In genomic region chr6:125351368-125352045, GRCm38 (mm10) we compare ENCODE assay signal across 8 mouse cellular contexts. TPM values are rescaled to one million over a fixed set of nuclear protein-coding genes. Genes with fewer than 3 reads are reported as not detected.
A peak's percentile ranks its signal among the peaks of the same experiment; 100 is the strongest.
DNase-seq lines count a peak whose midpoint lies in the region; ATAC-seq lines count a peak whose summit lies in the region.

No protein-coding gene starts in this region.

- H3K4me3 ChIP-seq in heart, embryonic 10.5 days = no peak overlapping the region
- peak overlapping the region; percentile 68 for H3K4me3 ChIP-seq in intestine, embryonic 16.5 days (ENCODE audit: low read length)
- peak overlapping the region; percentile 51 for H3K4me3 ChIP-seq in lung, embryonic 15.5 days
- H3K4me3 ChIP-seq in midbrain, embryonic 13.5 days (replicated peaks) = no peak overlapping the region

- 49% methylated on average over 8 of the region's 8 CpGs for WGBS in heart, embryonic 10.5 days
- 49% methylated on average over 8 of the region's 8 CpGs for WGBS in intestine, embryonic 16.5 days
- 43% methylated on average over 8 of the region's 8 CpGs for WGBS in lung, embryonic 15.5 days
- WGBS in midbrain, embryonic 13.5 days = 77% methylated on average over 8 of the region's 8 CpGs

- DNase-seq in heart, adult 11 months = peak; percentile 97
- DNase-seq in heart, embryonic 10.5 days (ENCODE audit: low spot score) = no peak
- DNase-seq in adrenal gland, postnatal 4 days (ENCODE audit: low spot score in 2 of 2) = peak; percentile 52 to 62
- no peak for DNase-seq in cerebellum, postnatal 14 days
- DNase-seq in layer of hippocampus, adult 8-10 months (ENCODE audit: low spot score in 2 of 2) = no peak

- ATAC-seq in intestine, embryonic 16.5 days = no peak; the same call in 1 of the 2 replicates
- no peak for ATAC-seq in lung, embryonic 15.5 days (ENCODE audit: borderline replicate concordance, extremely low read depth, low FRiP score, low TSS enrichment)
- no peak for ATAC-seq in midbrain, embryonic 13.5 days

- H3K27ac ChIP-seq in heart, embryonic 10.5 days = no peak overlapping the region
- H3K27ac ChIP-seq in intestine, embryonic 16.5 days (ENCODE audit: low read length) = peak overlapping the region; percentile 40; the same call in 1 of the 2 replicates
- no peak overlapping the region for H3K27ac ChIP-seq in lung, embryonic 15.5 days
- H3K27ac ChIP-seq in midbrain, embryonic 13.5 days = no peak overlapping the region

- H3K4me2 ChIP-seq in intestine, embryonic 16.5 days (ENCODE audit: low read depth, low read length) = peak overlapping the region; percentile 94
- peak overlapping the region; percentile 77 for H3K4me2 ChIP-seq in lung, embryonic 15.5 days
- no peak overlapping the region for H3K4me2 ChIP-seq in midbrain, embryonic 13.5 days (replicated peaks)

- peaks cover 76% of the 10 kb centered on the region for H3K4me1 ChIP-seq in heart, embryonic 10.5 days
- H3K4me1 ChIP-seq in intestine, embryonic 16.5 days (ENCODE audit: control insufficient read depth, insufficient read depth, low read length) = peaks cover 68% of the 10 kb centered on the region
- H3K4me1 ChIP-seq in lung, embryonic 15.5 days = peaks cover 68% of the 10 kb centered on the region
- H3K4me1 ChIP-seq in midbrain, embryonic 13.5 days (replicated peaks) = peaks cover 37% of the 10 kb centered on the region

- H3K9ac ChIP-seq in intestine, embryonic 16.5 days (ENCODE audit: low read depth, low read length) = no peak overlapping the region
- H3K9ac ChIP-seq in lung, embryonic 15.5 days = peak overlapping the region; percentile 65
- H3K9ac ChIP-seq in midbrain, embryonic 13.5 days (replicated peaks) = no peak overlapping the region

- H3K27me3 ChIP-seq in heart, embryonic 10.5 days (ENCODE audit: insufficient read depth, poor library complexity, severe bottlenecking) = peaks cover 16% of the 10 kb centered on the region; the same call in 1 of the 2 replicates
- H3K27me3 ChIP-seq in intestine, embryonic 16.5 days (replicated peaks; ENCODE audit: control insufficient read depth, insufficient read depth, low read length) = no peaks in the 10 kb centered on the region
- no peaks in the 10 kb centered on the region for H3K27me3 ChIP-seq in lung, embryonic 15.5 days
- H3K27me3 ChIP-seq in midbrain, embryonic 13.5 days = peaks cover 11% of the 10 kb centered on the region

- H3K36me3 ChIP-seq in heart, embryonic 10.5 days = no peaks in the 10 kb centered on the region
- no peaks in the 10 kb centered on the region for H3K36me3 ChIP-seq in intestine, embryonic 16.5 days (ENCODE audit: control insufficient read depth, insufficient read depth, low read length)
- no peaks in the 10 kb centered on the region for H3K36me3 ChIP-seq in lung, embryonic 15.5 days
- H3K36me3 ChIP-seq in midbrain, embryonic 13.5 days = no peaks in the 10 kb centered on the region

- no peaks in the 10 kb centered on the region for H3K9me3 ChIP-seq in heart, embryonic 10.5 days
- H3K9me3 ChIP-seq in intestine, embryonic 16.5 days (ENCODE audit: control insufficient read depth, low read length) = no peaks in the 10 kb centered on the region
- no peaks in the 10 kb centered on the region for H3K9me3 ChIP-seq in lung, embryonic 15.5 days
- no peaks in the 10 kb centered on the region for H3K9me3 ChIP-seq in midbrain, embryonic 13.5 days

RNA-seq across cellular contexts. Expression of gene Tnfrsf1a, which starts 2.3 kb away (rescaled TPM):
- 33.6 and 35.3 TPM in 2 replicates for polyA plus RNA-seq in heart, embryonic 10.5 days (2016; fragmentation: Nextera tagmentation; extraction: Ambion mirVana)
- total RNA-seq in adrenal gland, postnatal 4 days (2021) = 100 to 1,000 TPM; 219 to 241 TPM
- 90.0 and 95.3 TPM in 2 replicates for polyA plus RNA-seq in intestine, embryonic 16.5 days (2015; fragmentation: Nextera tagmentation; extraction: Ambion mirVana)
- 88.3 and 101 TPM in 2 replicates for polyA plus RNA-seq in lung, embryonic 15.5 days (2015; fragmentation: Nextera tagmentation; extraction: Ambion mirVana)
- total RNA-seq in layer of hippocampus, adult 8-10 months (2022) = 10 to 100 TPM; 11.0 to 36.7 (median 21.8) TPM
- polyA plus RNA-seq in midbrain, embryonic 13.5 days (2015; fragmentation: Nextera tagmentation; extraction: Ambion mirVana) = 10.2 and 12.1 TPM in 2 replicates

RNA-seq across cellular contexts. Expression of gene Plekhg6, which starts 29.1 kb away (rescaled TPM):
- polyA plus RNA-seq in heart, embryonic 10.5 days (2016; fragmentation: Nextera tagmentation; extraction: Ambion mirVana) = 0.20 TPM in 1 of 2 replicates, not detected in the other
- under 1 TPM; 0.59 to 0.62 TPM for total RNA-seq in adrenal gland, postnatal 4 days (2021)
- 13.2 and 19.1 TPM in 2 replicates for polyA plus RNA-seq in intestine, embryonic 16.5 days (2015; fragmentation: Nextera tagmentation; extraction: Ambion mirVana)
- 0.31 and 0.36 TPM in 2 replicates for polyA plus RNA-seq in lung, embryonic 15.5 days (2015; fragmentation: Nextera tagmentation; extraction: Ambion mirVana)
- under 1 TPM in 1 of 4 experiments, not detected in 3; 0.12 TPM for total RNA-seq in layer of hippocampus, adult 8-10 months (2022)
- 0.08 and 0.23 TPM in 2 replicates for polyA plus RNA-seq in midbrain, embryonic 13.5 days (2015; fragmentation: Nextera tagmentation; extraction: Ambion mirVana)

RNA-seq across cellular contexts. Expression of gene Scnn1a, which starts 31.0 kb away (rescaled TPM):
- polyA plus RNA-seq in heart, embryonic 10.5 days (2016; fragmentation: Nextera tagmentation; extraction: Ambion mirVana) = 0.65 and 0.98 TPM in 2 replicates
- 1 to 10 TPM; 1.7 to 4.5 TPM for total RNA-seq in adrenal gland, postnatal 4 days (2021)
- polyA plus RNA-seq in intestine, embryonic 16.5 days (2015; fragmentation: Nextera tagmentation; extraction: Ambion mirVana) = 5.0 and 7.6 TPM in 2 replicates
- polyA plus RNA-seq in lung, embryonic 15.5 days (2015; fragmentation: Nextera tagmentation; extraction: Ambion mirVana) = 5.0 and 5.8 TPM in 2 replicates
- total RNA-seq in layer of hippocampus, adult 8-10 months (2022) = 1 to 10 TPM; 4.3 to 5.6 (median 5.3) TPM
- 0.39 and 0.46 TPM in 2 replicates for polyA plus RNA-seq in midbrain, embryonic 13.5 days (2015; fragmentation: Nextera tagmentation; extraction: Ambion mirVana)

RNA-seq across cellular contexts. Expression of gene Ltbr, which starts 37.8 kb away (rescaled TPM):
- polyA plus RNA-seq in heart, embryonic 10.5 days (2016; fragmentation: Nextera tagmentation; extraction: Ambion mirVana) = 37.8 and 40.4 TPM in 2 replicates
- 10 to 100 TPM; 88.9 to 89.8 TPM for total RNA-seq in adrenal gland, postnatal 4 days (2021)
- 106 and 107 TPM in 2 replicates for polyA plus RNA-seq in intestine, embryonic 16.5 days (2015; fragmentation: Nextera tagmentation; extraction: Ambion mirVana)
- polyA plus RNA-seq in lung, embryonic 15.5 days (2015; fragmentation: Nextera tagmentation; extraction: Ambion mirVana) = 79.1 and 82.5 TPM in 2 replicates
- total RNA-seq in layer of hippocampus, adult 8-10 months (2022) = 10 to 100 TPM in 2 of 4 experiments, 1 to 10 TPM in 2; 8.1 to 16.8 (median 11.5) TPM
- 11.3 and 13.3 TPM in 2 replicates for polyA plus RNA-seq in midbrain, embryonic 13.5 days (2015; fragmentation: Nextera tagmentation; extraction: Ambion mirVana)

Comparison
In these comparisons a context has a peak if more than half of its experiments do, and no peak if none do; other contexts are left out.
1. DNase-seq: peak in heart, adult 11 months (single experiment) and adrenal gland, postnatal 4 days (2 of 2); none in heart, embryonic 10.5 days (single experiment), cerebellum, postnatal 14 days (0 of 2) and layer of hippocampus, adult 8-10 months (0 of 2).
2. H3K4me3 ChIP-seq: peak in intestine, embryonic 16.5 days (single experiment) and lung, embryonic 15.5 days (single experiment); none in heart, embryonic 10.5 days (single experiment) and midbrain, embryonic 13.5 days (single experiment).
3. RNA of gene Plekhg6, which starts 29.1 kb away (polyA plus RNA-seq): 13.2 to 19.1 TPM in intestine, embryonic 16.5 days; 0.31 to 0.36 TPM in lung, embryonic 15.5 days, 0.20 TPM in heart, embryonic 10.5 days and 0.08 to 0.23 TPM in midbrain, embryonic 13.5 days; every median in the first group is over 10 times any median in the second.